Mouse (Mus musculus) right cerebral cortex, postnatal 4 days (tissue): Measurements from ENCODE around the gene Necap1.

ENCODE experiments used
- DNase-seq: peaks from one replicate; pipeline ENCODE4 v3.0.0-alpha.2; 2022

The Necap1 gene

DNA sequence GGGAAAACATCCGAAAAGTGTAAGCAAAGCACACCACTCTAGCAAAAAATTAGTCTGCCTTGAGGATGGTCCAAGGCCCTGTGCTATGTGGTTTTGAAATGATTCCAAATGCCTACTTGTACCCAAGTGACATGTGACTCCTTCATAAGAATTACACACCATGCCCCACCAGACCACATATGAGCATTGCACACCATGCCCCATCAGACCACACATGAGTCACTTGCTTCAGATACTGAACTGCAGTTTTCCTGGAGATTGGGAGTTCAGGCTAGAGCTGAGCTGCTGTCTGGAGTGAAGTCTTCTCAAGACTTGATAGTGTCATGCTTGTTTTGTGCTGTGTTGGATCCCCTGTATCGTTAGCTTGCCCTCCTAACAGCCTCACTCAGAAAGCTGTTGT is 15.3 kb downstream of the Necap1 start:
- no peak for DNase-seq

DNA sequence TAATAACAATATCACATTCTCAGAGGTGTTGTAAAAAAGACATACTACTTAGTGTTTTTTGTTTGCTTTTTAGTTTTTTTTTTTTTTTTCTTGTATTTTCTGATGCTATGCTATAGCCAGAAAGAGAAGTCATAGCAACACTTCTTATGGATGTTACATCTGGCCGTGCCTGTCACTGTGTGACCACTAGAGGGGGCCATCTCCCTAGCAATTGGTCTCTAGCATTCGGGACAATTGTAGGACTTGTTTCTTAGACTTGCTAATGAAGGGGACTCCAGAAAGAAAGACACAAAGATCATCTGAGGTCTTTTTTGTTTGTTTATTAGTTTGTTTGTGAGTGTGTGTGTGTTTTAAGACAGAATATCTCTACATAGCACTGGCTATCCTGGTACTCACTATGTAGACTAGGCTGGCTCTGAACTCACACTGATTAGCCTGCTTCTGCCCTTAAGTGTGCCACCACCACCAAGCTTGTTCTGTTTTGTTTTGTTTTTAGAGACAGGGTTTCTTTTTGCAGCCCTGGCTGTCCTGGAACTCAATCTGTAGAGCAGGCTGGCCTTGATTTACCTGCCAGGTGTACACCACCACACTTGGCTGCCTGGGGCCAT is 18.3 kb downstream of the Necap1 start:
- DNase-seq: peak; percentile 78

DNA sequence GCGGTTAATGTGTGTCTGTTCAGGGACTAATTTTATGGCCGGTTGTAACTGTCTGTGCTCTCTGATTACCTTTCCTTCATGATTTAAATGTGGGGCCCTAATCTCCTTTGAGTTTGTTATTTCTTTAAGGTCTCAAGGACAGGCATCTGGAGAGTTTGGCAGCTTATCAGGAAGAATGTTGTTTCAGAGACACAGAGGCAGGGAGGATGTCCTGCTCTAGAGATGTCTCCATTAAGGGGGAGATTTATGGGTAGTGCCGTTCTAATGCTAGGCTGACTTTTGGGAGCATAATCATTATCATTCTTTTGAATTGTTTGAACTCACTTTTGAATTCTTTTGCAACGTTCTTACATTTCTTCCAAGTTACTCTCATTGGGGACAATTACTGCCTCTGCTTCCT is 45.6 kb downstream of the Necap1 start:
- no peak for DNase-seq

- DNase-seq: no peak
These were observed 47.2 kb downstream of the Necap1 start, which contains the start of gene Clec4a1 for GRCm38 (mm10) chr6:122921451-122921850. Clec4a1 (plus strand) TSS chr6:122921848.

- no peak for DNase-seq
These were observed 60.6 kb downstream of the Necap1 start for GRCm38 (mm10) chr6:122934845-122935244.
